Mouse (Mus musculus) lung, adult 2 months (tissue): ENCODE results near the gene Pex11b.
A peak's percentile ranks its signal among the peaks of the same experiment; 100 is the strongest.

Experiments used
- CTCF ChIP-seq: fragments of 200-500 bp; IDR thresholded peaks from 2 replicates; pipeline ENCODE4 v1.5.1; 2011; ENCODE audit warnings: mild to moderate bottlenecking, low read length, control low read depth; ENCODE audit not compliant: insufficient read depth
- POLR2A ChIP-seq: fragments of 200-500 bp; IDR thresholded peaks from 2 replicates; pipeline ENCODE4 v1.6.1; 2011; ENCODE audit warnings: low read depth, mild to moderate bottlenecking, control low read depth, low read length, borderline replicate concordance; ENCODE audit errors: extremely low read depth

DNA sequence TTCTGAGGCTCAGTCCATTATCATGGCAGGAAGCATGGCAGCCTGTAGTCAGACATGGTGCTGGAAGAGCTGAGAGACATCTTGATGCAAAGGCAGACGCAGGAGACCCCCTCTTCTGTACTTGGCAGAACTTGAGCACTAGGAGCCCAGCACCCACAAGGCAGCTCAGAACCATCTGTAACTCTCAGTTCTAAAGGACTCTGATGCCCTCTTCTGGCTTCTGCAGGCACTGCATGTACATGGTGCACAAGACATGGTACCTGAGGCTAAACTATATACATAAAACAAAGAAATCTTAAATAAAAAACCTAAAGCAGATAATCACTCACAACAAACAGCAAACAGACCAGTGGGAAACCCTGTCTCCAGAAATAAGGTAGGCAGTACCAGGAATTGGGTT, 4.0 kb downstream of the Pex11b start:
- TF ChIP-seq CTCF, result peak; percentile 63
- no peak for TF ChIP-seq POLR2A
